Mouse (Mus musculus) liver, embryonic 14.5 days (tissue): ENCODE results near the gene Cyp2w1. TPM values are rescaled to one million over a fixed set of nuclear protein-coding genes. Genes with fewer than 3 reads are reported as not detected.

Source experiments
- ATAC-seq: fragments of 200-750 bp; cut with Nextera tagmentation; 2 replicates; pipeline ENCODE4 v1.8.0; 2017; ENCODE audit warnings: moderate number of reproducible peaks, mild to moderate bottlenecking, moderate library complexity; ENCODE audit not compliant: insufficient read depth
- DNase-seq, 3 experiments: peaks; one replicate each; pipeline ENCODE4 v3.0.0-alpha.2; 2012 to 2013; ENCODE audit warnings: low read depth in 3 of 3, low spot score in 3 of 3
- H3K27ac ChIP-seq: fragments of 300-500 bp; sonication (generic); 2 replicates; pipeline ENCODE4 v1.5.1; 2014; ENCODE audit warnings: moderate library complexity, mild to moderate bottlenecking, control low read depth, inconsistent platforms
- H3K27me3 ChIP-seq: fragments of 300-500 bp; sonication (generic); 2 replicates; pipeline ENCODE4 v1.6.1; 2014; ENCODE audit warnings: mild to moderate bottlenecking, low read length, moderate library complexity; ENCODE audit not compliant: control insufficient read depth, insufficient read depth
- H3K36me3 ChIP-seq: fragments of 300-500 bp; sonication (generic); replicated peaks from 2 replicates; pipeline ENCODE4 v1.6.1; 2014; ENCODE audit warnings: low read depth; ENCODE audit not compliant: control insufficient read depth, insufficient read depth
- H3K4me1 ChIP-seq, 2 experiments: fragments of 200-500 bp in 1 of 2; fragments of 300-500 bp in 1 of 2; sonication (generic) in 1 of 2; replicated peaks; 2 replicates each; pipeline ENCODE4 v1.6.1; 2012 to 2014; ENCODE audit warnings: antibody characterized with exemption in 1 of 2, inconsistent platforms in 1 of 2, low read length in 1 of 2; ENCODE audit not compliant: control insufficient read depth in 2 of 2, insufficient read depth in 2 of 2
- H3K4me2 ChIP-seq: fragments of 300-500 bp; sonication (generic); 2 replicates; pipeline ENCODE4 v1.6.1; 2014; ENCODE audit warnings: low read depth, mild to moderate bottlenecking, control low read depth, moderate library complexity
- H3K4me3 ChIP-seq, 2 experiments: fragments of 200-500 bp in 1 of 2; fragments of 300-500 bp in 1 of 2; sonication (generic) in 1 of 2; 2 replicates each; pipeline ENCODE4 v1.5.1; 2012 to 2014; ENCODE audit warnings: low read depth in 2 of 2, low read length in 2 of 2, mild to moderate bottlenecking in 2 of 2, control low read depth in 1 of 2, inconsistent platforms in 1 of 2, moderate library complexity in 1 of 2; ENCODE audit not compliant: insufficient read depth in 1 of 2
- H3K9ac ChIP-seq: fragments of 300-500 bp; sonication (generic); replicated peaks from 2 replicates; pipeline ENCODE4 v1.6.1; 2014; ENCODE audit warnings: mild to moderate bottlenecking, control low read depth, moderate library complexity
- H3K9me3 ChIP-seq: fragments of 300-500 bp; sonication (generic); 2 replicates; pipeline ENCODE4 v1.6.1; 2016; ENCODE audit warnings: low read length, mixed read lengths; ENCODE audit not compliant: control insufficient read depth
- CTCF ChIP-seq: IDR thresholded peaks from 2 replicates; pipeline ENCODE4 v1.5.1; 2016; ENCODE audit warnings: antibody characterized with exemption, low read depth, control low read depth
- EP300 ChIP-seq: IDR thresholded peaks from 2 replicates; pipeline ENCODE4 v1.6.1; 2016; ENCODE audit warnings: antibody characterized with exemption, low read depth
- WGBS: fragments of 180-500 bp; shearing (Covaris S2); extraction: QIAGEN DNeasy Blood & Tissue Kit; methylation state at CpG from one replicate; pipeline ENCODE4 v1.1.7; 2014; ENCODE audit not compliant: insufficient replicate concordance; 5-methylcytosine and 5-hydroxymethylcytosine counted together
- polyA plus RNA-seq, 2 experiments: library from polyadenylated mRNA; depleted of rRNA in 1 of 2; stranded (reverse) in 1 of 2; unstranded in 1 of 2; fragments of >200 nt; fragmentation: Nextera tagmentation in 1 of 2; extraction: Ambion mirVana in 1 of 2; gene quantifications; 2 replicates each; pipeline versions ENCODE4 v1.2.1 to v1.2.3; 2012 to 2014

The Cyp2w1 gene
- polyA plus RNA-seq, 2 experiments: 0.03 TPM; not detected in 1

- Histone ChIP-seq H3K27ac (no peak overlapping the region), H3K4me3 (no peak overlapping the region), H3K36me3 (no peaks in the 10 kb centered on the region), H3K4me2 (no peak overlapping the region), H3K27me3 (no peaks in the 10 kb centered on the region), H3K9ac (no peak overlapping the region), H3K9me3 (no peaks in the 10 kb centered on the region), H3K4me1 (peaks cover 24 to 29% of the 10 kb centered on the region in 2 experiments)
- DNase-seq: peak in 1 of 3 experiments; percentile 53
- 45% methylated on average over 10 of the region's 10 CpGs for WGBS
- TF ChIP-seq EP300 (no peak), CTCF (peak; percentile 61)
- peak; percentile 25; the same call in 1 of the 2 replicates for ATAC-seq
Observed at GRCm38 (mm10) chr5:139353496-139353895, 1.1 kb downstream of the Cyp2w1 start.

GRCm38 (mm10) chr5:139353946-139354345 lies 1.5 kb downstream of the Cyp2w1 start:
- WGBS: 71% methylated on average over 11 of the region's 11 CpGs
- Histone ChIP-seq H3K36me3 (no peaks in the 10 kb centered on the region), H3K9ac (no peak overlapping the region), H3K27ac (no peak overlapping the region), H3K4me1 (peaks cover 24 to 29% of the 10 kb centered on the region in 2 experiments), H3K27me3 (no peaks in the 10 kb centered on the region), H3K4me3 (no peak overlapping the region), H3K9me3 (no peaks in the 10 kb centered on the region), H3K4me2 (no peak overlapping the region)
- ATAC-seq (no peak), DNase-seq (no peak)
- TF ChIP-seq EP300 (no peak), CTCF (no peak)

GRCm38 (mm10) chr5:139355235-139355772 lies 2.9 kb downstream of the Cyp2w1 start:
- H3K27me3 ChIP-seq: no peaks in the 10 kb centered on the region
- ATAC-seq: no peak

GRCm38 (mm10) chr5:139358653-139359052 lies 6.2 kb downstream of the Cyp2w1 start:
- 64% methylated on average over 2 of the region's 2 CpGs for WGBS
- ATAC-seq: peak; percentile 31; the same call in 1 of the 2 replicates

More at GRCm38 (mm10) chr5:139355235-139355772, 2.9 kb downstream of the Cyp2w1 start:
- Histone ChIP-seq H3K9me3 (no peaks in the 10 kb centered on the region), H3K4me3 (no peak overlapping the region), H3K4me2 (no peak overlapping the region), H3K36me3 (no peaks in the 10 kb centered on the region), H3K4me1 (peaks cover 13 to 17% of the 10 kb centered on the region in 2 experiments; a peak in 3 of 4 replicates), H3K9ac (no peak overlapping the region), H3K27ac (no peak overlapping the region)
- 35% methylated on average over 19 of the region's 19 CpGs for WGBS
- no peak for DNase-seq
- TF ChIP-seq CTCF (peak; percentile 99), EP300 (no peak)

GRCm38 (mm10) chr5:139359244-139359643 lies 6.8 kb downstream of the Cyp2w1 start:
- ATAC-seq (no peak), DNase-seq (no peak)
- Histone ChIP-seq H3K27ac (no peak overlapping the region), H3K4me3 (no peak overlapping the region), H3K9ac (no peak overlapping the region), H3K27me3 (no peaks in the 10 kb centered on the region), H3K4me1 (no peaks in the 10 kb centered on the region), H3K9me3 (no peaks in the 10 kb centered on the region), H3K36me3 (no peaks in the 10 kb centered on the region), H3K4me2 (no peak overlapping the region)
- TF ChIP-seq EP300: no peak
- TF ChIP-seq CTCF: no peak
- 80% methylated on average over 5 of the region's 5 CpGs for WGBS

More at GRCm38 (mm10) chr5:139358653-139359052, 6.2 kb downstream of the Cyp2w1 start:
- TF ChIP-seq EP300: no peak
- TF ChIP-seq CTCF: peak; percentile 87
- Histone ChIP-seq H3K4me2 (no peak overlapping the region), H3K27me3 (no peaks in the 10 kb centered on the region), H3K4me3 (no peak overlapping the region), H3K27ac (no peak overlapping the region), H3K9ac (no peak overlapping the region), H3K36me3 (no peaks in the 10 kb centered on the region), H3K4me1 (no peaks in the 10 kb centered on the region), H3K9me3 (no peaks in the 10 kb centered on the region)
- DNase-seq: no peak
